Mouse (Mus musculus) midbrain, embryonic 13.5 days (tissue): ENCODE results near the gene Lpcat2b. TPM values are rescaled to one million over a fixed set of nuclear protein-coding genes. Genes with fewer than 3 reads are reported as not detected.

Source experiments
- ATAC-seq: fragments of 200-750 bp; cut with Nextera tagmentation; 2 replicates; pipeline ENCODE4 v1.8.0; 2017; ENCODE audit warnings: mild to moderate bottlenecking, moderate TSS enrichment, moderate library complexity
- H3K27ac ChIP-seq: fragments of 300-500 bp; sonication (generic); 2 replicates; pipeline ENCODE4 v1.5.1; 2015; ENCODE audit warnings: inconsistent platforms, mild to moderate bottlenecking, moderate library complexity
- H3K27me3 ChIP-seq: fragments of 300-500 bp; sonication (generic); 2 replicates; pipeline ENCODE4 v1.6.1; 2015; ENCODE audit warnings: mild to moderate bottlenecking, inconsistent platforms
- H3K36me3 ChIP-seq: fragments of 300-500 bp; sonication (generic); 2 replicates; pipeline ENCODE4 v1.6.1; 2015; ENCODE audit warnings: mild to moderate bottlenecking, inconsistent platforms
- H3K4me1 ChIP-seq: fragments of 300-500 bp; sonication (generic); replicated peaks from 2 replicates; pipeline ENCODE4 v1.6.1; 2015; ENCODE audit warnings: inconsistent platforms
- H3K4me2 ChIP-seq: fragments of 300-500 bp; sonication (generic); replicated peaks from 2 replicates; pipeline ENCODE4 v1.6.1; 2015; ENCODE audit warnings: moderate library complexity, mild to moderate bottlenecking, inconsistent platforms
- H3K4me3 ChIP-seq: fragments of 300-500 bp; sonication (generic); replicated peaks from 2 replicates; pipeline ENCODE4 v1.5.1; 2015; ENCODE audit warnings: mild to moderate bottlenecking, inconsistent platforms
- H3K9ac ChIP-seq: fragments of 300-500 bp; sonication (generic); replicated peaks from 2 replicates; pipeline ENCODE4 v1.6.1; 2015; ENCODE audit warnings: mild to moderate bottlenecking, inconsistent platforms
- H3K9me3 ChIP-seq: fragments of 300-500 bp; sonication (generic); 2 replicates; pipeline ENCODE4 v1.6.1; 2016; ENCODE audit warnings: mild to moderate bottlenecking, inconsistent platforms
- WGBS: fragments of 180-500 bp; shearing (Covaris S2); methylation state at CpG from one replicate; pipeline ENCODE4 v1.1.7; 2015; 5-methylcytosine and 5-hydroxymethylcytosine counted together
- polyA plus RNA-seq: library from polyadenylated mRNA; unstranded; fragments of >200 nt; fragmentation: Nextera tagmentation; extraction: Ambion mirVana; gene quantifications from 2 replicates; pipeline ENCODE4 v1.2.1, GENCODE M21; 2015

Lpcat2b gene
- polyA plus RNA-seq, 1 experiment from 2014 or later, result not detected

GRCm38 (mm10) chr5:107450299-107450698, 18.9 kb downstream of the Lpcat2b start:
- H3K4me1 ChIP-seq, result no peaks in the 10 kb centered on the region
- H3K27me3 ChIP-seq, result no peaks in the 10 kb centered on the region
- no peak for ATAC-seq
- H3K4me3 ChIP-seq, result no peak overlapping the region
- H3K9me3 ChIP-seq, result no peaks in the 10 kb centered on the region
- no peak overlapping the region for H3K27ac ChIP-seq
- no peak overlapping the region for H3K9ac ChIP-seq
- H3K36me3 ChIP-seq, result no peaks in the 10 kb centered on the region
- 93% methylated on average over 5 of the region's 5 CpGs for WGBS
- H3K4me2 ChIP-seq, result no peak overlapping the region

GRCm38 (mm10) chr5:107462147-107463076, 31.1 kb downstream of the Lpcat2b start:
- Histone ChIP-seq H3K9ac (no peak overlapping the region), H3K9me3 (no peaks in the 10 kb centered on the region), H3K4me1 (no peaks in the 10 kb centered on the region), H3K36me3 (no peaks in the 10 kb centered on the region), H3K4me2 (no peak overlapping the region), H3K4me3 (no peak overlapping the region), H3K27ac (no peak overlapping the region), H3K27me3 (no peaks in the 10 kb centered on the region)
- WGBS, result 93% methylated on average over 4 of the region's 4 CpGs
- no peak for ATAC-seq

- Histone ChIP-seq H3K27me3 (no peaks in the 10 kb centered on the region), H3K4me2 (no peak overlapping the region), H3K9ac (no peak overlapping the region), H3K4me1 (no peaks in the 10 kb centered on the region), H3K4me3 (no peak overlapping the region), H3K27ac (no peak overlapping the region), H3K9me3 (no peaks in the 10 kb centered on the region), H3K36me3 (peaks cover 8% of the 10 kb centered on the region)
- WGBS, result 23% methylated on average over 5 of the region's 5 CpGs
- ATAC-seq, result no peak
These were observed 35.2 kb downstream of the Lpcat2b start for GRCm38 (mm10) chr5:107466501-107466900.

- ATAC-seq, result no peak
- Histone ChIP-seq H3K4me3 (no peak overlapping the region), H3K27me3 (no peaks in the 10 kb centered on the region), H3K4me2 (no peak overlapping the region), H3K27ac (no peak overlapping the region), H3K9ac (no peak overlapping the region), H3K4me1 (no peaks in the 10 kb centered on the region), H3K9me3 (no peaks in the 10 kb centered on the region), H3K36me3 (peaks cover 8% of the 10 kb centered on the region)
- WGBS, result 77% methylated on average over 4 of the region's 4 CpGs
These were observed 35.7 kb downstream of the Lpcat2b start for GRCm38 (mm10) chr5:107467098-107467497.

- Histone ChIP-seq H3K36me3 (peaks cover 17% of the 10 kb centered on the region), H3K9me3 (no peaks in the 10 kb centered on the region), H3K27ac (no peak overlapping the region), H3K27me3 (no peaks in the 10 kb centered on the region), H3K4me3 (no peak overlapping the region), H3K9ac (no peak overlapping the region), H3K4me1 (no peaks in the 10 kb centered on the region), H3K4me2 (no peak overlapping the region)
- WGBS, result 77% methylated on average over 10 of the region's 10 CpGs
- ATAC-seq, result no peak
These were observed 39.4 kb downstream of the Lpcat2b start for GRCm38 (mm10) chr5:107470600-107471329.

GRCm38 (mm10) chr5:107480194-107480593, 48.8 kb downstream of the Lpcat2b start:
- WGBS, result 91% methylated on average over 2 of the region's 2 CpGs
- H3K36me3 ChIP-seq, result peaks cover 5% of the 10 kb centered on the region; the same call in 1 of the 2 replicates
- ATAC-seq, result no peak
- H3K9ac ChIP-seq, result no peak overlapping the region
- H3K9me3 ChIP-seq, result no peaks in the 10 kb centered on the region
- H3K4me2 ChIP-seq, result no peak overlapping the region
- no peak overlapping the region for H3K4me3 ChIP-seq
- no peaks in the 10 kb centered on the region for H3K27me3 ChIP-seq
- H3K27ac ChIP-seq, result no peak overlapping the region
- H3K4me1 ChIP-seq, result no peaks in the 10 kb centered on the region

Other genes with a start within 250 kb of the Lpcat2b start
- 3.4 and 3.7 TPM in 2 replicates for gene Tgfbr3, start 141.9 kb upstream of the Lpcat2b start, polyA plus RNA-seq
- 1.5 and 1.7 TPM in 2 replicates for gene Brdt, start 100.4 kb upstream of the Lpcat2b start, polyA plus RNA-seq
- gene Ephx4, start 28.8 kb upstream of the Lpcat2b start, polyA plus RNA-seq, result 0.77 and 1.1 TPM in 2 replicates
- 14.5 and 17.9 TPM in 2 replicates for gene Btbd8, start 6.4 kb downstream of the Lpcat2b start, polyA plus RNA-seq
- 0.30 and 0.39 TPM in 2 replicates for gene Gm42669, start 76.1 kb downstream of the Lpcat2b start, polyA plus RNA-seq
- 0.30 and 0.45 TPM in 2 replicates for gene 1700028K03Rik, start 103.2 kb downstream of the Lpcat2b start, polyA plus RNA-seq
- gene Rpap2, start 165.8 kb downstream of the Lpcat2b start, polyA plus RNA-seq, result 21.9 and 23.6 TPM in 2 replicates
- gene Glmn, start 166.3 kb downstream of the Lpcat2b start, polyA plus RNA-seq, result 32.6 and 42.3 TPM in 2 replicates